Mouse (Mus musculus): ENCODE measurements around the gene Nfkbib. TPM values are rescaled to one million over a fixed set of nuclear protein-coding genes. Genes with fewer than 3 reads are reported as not detected.

Gene Nfkbib
- polyA plus RNA-seq, 1 experiment from 2014 or later, result 33.1 TPM

GRCm38 (mm10) chr7:28812436-28812835, 45.1 kb upstream of the Nfkbib start:
- 29% methylated on average over 4 of the region's 4 CpGs for WGBS
- peaks cover 46% of the 10 kb centered on the region for H3K36me3 ChIP-seq (ENCODE audit: control insufficient read depth, insufficient read depth)
- peak overlapping the region; percentile 58 for H3K27ac ChIP-seq (ENCODE audit: low read depth, low read length)
- peak overlapping the region; percentile 96 for H3K9ac ChIP-seq (ENCODE audit: low read depth, low read length)
- H3K4me3 ChIP-seq (ENCODE audit: low read depth, low read length), result peak overlapping the region; percentile 92
- peak overlapping the region; percentile 66 for H3K4me2 ChIP-seq (replicated peaks; ENCODE audit: low read depth)
- no peaks in the 10 kb centered on the region for H3K9me3 ChIP-seq (ENCODE audit: control insufficient read depth)
- peaks cover 10% of the 10 kb centered on the region; the same call in 1 of the 2 replicates for H3K4me1 ChIP-seq (replicated peaks; ENCODE audit: control insufficient read depth, insufficient read depth, low read length)
- H3K27me3 ChIP-seq (replicated peaks; ENCODE audit: control insufficient read depth, insufficient read depth, low read length), result no peaks in the 10 kb centered on the region
- TF ChIP-seq CTCF (IDR thresholded peaks at IDR 0.05; ENCODE audit: low read depth), result no peak
- ATAC-seq, result no peak

GRCm38 (mm10) chr7:28811640-28812275, 44.4 kb upstream of the Nfkbib start:
- Histone ChIP-seq H3K4me2 (replicated peaks; ENCODE audit: low read depth) (peak overlapping the region; percentile 66), H3K36me3 (ENCODE audit: control insufficient read depth, insufficient read depth) (peaks cover 39% of the 10 kb centered on the region), H3K9me3 (ENCODE audit: control insufficient read depth) (no peaks in the 10 kb centered on the region), H3K4me3 (ENCODE audit: low read depth, low read length) (peak overlapping the region; percentile 92), H3K4me1 (replicated peaks; ENCODE audit: control insufficient read depth, insufficient read depth, low read length) (peaks cover 10% of the 10 kb centered on the region; the same call in 1 of the 2 replicates), H3K27me3 (replicated peaks; ENCODE audit: control insufficient read depth, insufficient read depth, low read length) (no peaks in the 10 kb centered on the region), H3K9ac (ENCODE audit: low read depth, low read length) (peak overlapping the region; percentile 96), H3K27ac (ENCODE audit: low read depth, low read length) (peak overlapping the region; percentile 99; the same call in 1 of the 2 replicates)
- WGBS, result 2% methylated on average over 7 of the region's 7 CpGs
- TF ChIP-seq CTCF (IDR thresholded peaks at IDR 0.05; ENCODE audit: low read depth), result no peak
- ATAC-seq, result no peak

GRCm38 (mm10) chr7:28811228-28811627, 43.9 kb upstream of the Nfkbib start:
- Histone ChIP-seq H3K27ac (ENCODE audit: low read depth, low read length) (peak overlapping the region; percentile 99), H3K4me3 (ENCODE audit: low read depth, low read length) (peak overlapping the region; percentile 92), H3K4me2 (replicated peaks; ENCODE audit: low read depth) (peak overlapping the region; percentile 66), H3K9me3 (ENCODE audit: control insufficient read depth) (no peaks in the 10 kb centered on the region), H3K27me3 (replicated peaks; ENCODE audit: control insufficient read depth, insufficient read depth, low read length) (no peaks in the 10 kb centered on the region), H3K4me1 (replicated peaks; ENCODE audit: control insufficient read depth, insufficient read depth, low read length) (peaks cover 10% of the 10 kb centered on the region; the same call in 1 of the 2 replicates), H3K9ac (ENCODE audit: low read depth, low read length) (peak overlapping the region; percentile 96), H3K36me3 (ENCODE audit: control insufficient read depth, insufficient read depth) (peaks cover 34% of the 10 kb centered on the region)
- WGBS, result under 1% methylated on average over 40 of the region's 40 CpGs
- ATAC-seq, result peak; percentile 20; the same call in 1 of the 2 replicates
- TF ChIP-seq CTCF (IDR thresholded peaks at IDR 0.05; ENCODE audit: low read depth), result no peak

GRCm38 (mm10) chr7:28810107-28811066, 43.1 kb upstream of the Nfkbib start:
- ATAC-seq, result peak; percentile 90
- H3K36me3 ChIP-seq (ENCODE audit: control insufficient read depth, insufficient read depth), result peaks cover 26% of the 10 kb centered on the region
- H3K4me1 ChIP-seq (replicated peaks; ENCODE audit: control insufficient read depth, insufficient read depth, low read length), result peaks cover 10% of the 10 kb centered on the region; the same call in 1 of the 2 replicates
- H3K4me3 ChIP-seq (ENCODE audit: low read depth, low read length), result peak overlapping the region; percentile 92
- under 1% methylated on average over 70 of the region's 70 CpGs for WGBS
- H3K27ac ChIP-seq (ENCODE audit: low read depth, low read length), result peak overlapping the region; percentile 100
- no peaks in the 10 kb centered on the region for H3K27me3 ChIP-seq (replicated peaks; ENCODE audit: control insufficient read depth, insufficient read depth, low read length)
- peak overlapping the region; percentile 79 for H3K4me2 ChIP-seq (replicated peaks; ENCODE audit: low read depth)
- H3K9me3 ChIP-seq (ENCODE audit: control insufficient read depth), result no peaks in the 10 kb centered on the region
- peak; percentile 75 for TF ChIP-seq CTCF (IDR thresholded peaks at IDR 0.05; ENCODE audit: low read depth)
- peak overlapping the region; percentile 96 for H3K9ac ChIP-seq (ENCODE audit: low read depth, low read length)

- H3K4me2 ChIP-seq (replicated peaks; ENCODE audit: low read depth), result peak overlapping the region; percentile 79
- 0 out of 2 replicates have a peak, but pooled peaks have one; percentile 1 for TF ChIP-seq CTCF (IDR thresholded peaks at IDR 0.05; ENCODE audit: low read depth)
- WGBS, result under 1% methylated on average over 35 of the region's 35 CpGs
- peaks cover 19% of the 10 kb centered on the region for H3K36me3 ChIP-seq (ENCODE audit: control insufficient read depth, insufficient read depth)
- peaks cover 10% of the 10 kb centered on the region; the same call in 1 of the 2 replicates for H3K4me1 ChIP-seq (replicated peaks; ENCODE audit: control insufficient read depth, insufficient read depth, low read length)
- peak overlapping the region; percentile 94 for H3K9ac ChIP-seq (ENCODE audit: low read depth, low read length)
- ATAC-seq, result peak; percentile 15; the same call in 1 of the 2 replicates
- peak overlapping the region; percentile 100 for H3K27ac ChIP-seq (ENCODE audit: low read depth, low read length)
- H3K4me3 ChIP-seq (ENCODE audit: low read depth, low read length), result peak overlapping the region; percentile 92
- no peaks in the 10 kb centered on the region for H3K9me3 ChIP-seq (ENCODE audit: control insufficient read depth)
- H3K27me3 ChIP-seq (replicated peaks; ENCODE audit: control insufficient read depth, insufficient read depth, low read length), result no peaks in the 10 kb centered on the region
These were observed 42.2 kb upstream of the Nfkbib start for GRCm38 (mm10) chr7:28809401-28810089.
